Mouse (Mus musculus) kidney, embryonic 16.5 days (tissue): ENCODE measurements around the gene Prss44. TPM values are rescaled to one million over a fixed set of nuclear protein-coding genes. Genes with fewer than 3 reads are reported as not detected.

Source experiments
- ATAC-seq: fragments of 200-750 bp; cut with Nextera tagmentation; 2 replicates; pipeline ENCODE4 v1.8.0; 2017; ENCODE audit warnings: moderate TSS enrichment; ENCODE audit not compliant: low FRiP score, low TSS enrichment
- H3K27ac ChIP-seq: fragments of 300-500 bp; sonication (generic); 2 replicates; pipeline ENCODE4 v1.5.1; 2014; ENCODE audit warnings: low read length
- H3K27me3 ChIP-seq: fragments of 300-500 bp; sonication (generic); 2 replicates; pipeline ENCODE4 v1.6.1; 2014; ENCODE audit warnings: low read length, control low read depth, mixed read lengths; ENCODE audit not compliant: insufficient read depth
- H3K36me3 ChIP-seq: fragments of 300-500 bp; sonication (generic); 2 replicates; pipeline ENCODE4 v1.6.1; 2014; ENCODE audit warnings: low read length, control low read depth, mixed read lengths; ENCODE audit not compliant: insufficient read depth
- H3K4me1 ChIP-seq: fragments of 300-500 bp; sonication (generic); 2 replicates; pipeline ENCODE4 v1.6.1; 2014; ENCODE audit warnings: low read length, control low read depth, mixed read lengths; ENCODE audit not compliant: insufficient read depth
- H3K4me2 ChIP-seq: fragments of 300-500 bp; sonication (generic); replicated peaks from 2 replicates; pipeline ENCODE4 v1.6.1; 2014; ENCODE audit warnings: low read depth, low read length
- H3K4me3 ChIP-seq: fragments of 300-500 bp; sonication (generic); 2 replicates; pipeline ENCODE4 v1.5.1; 2014; ENCODE audit warnings: mild to moderate bottlenecking, low read length
- H3K9ac ChIP-seq: fragments of 300-500 bp; sonication (generic); replicated peaks from 2 replicates; pipeline ENCODE4 v1.6.1; 2014; ENCODE audit warnings: low read length
- H3K9me3 ChIP-seq: fragments of 300-500 bp; sonication (generic); 2 replicates; pipeline ENCODE4 v1.6.1; 2016; ENCODE audit warnings: low read length, control low read depth
- WGBS: fragments of 180-500 bp; shearing (Covaris S2); extraction: QIAGEN DNeasy Blood & Tissue Kit; methylation state at CpG from one replicate; pipeline ENCODE4 v1.1.7; 2014; 5-methylcytosine and 5-hydroxymethylcytosine counted together
- polyA plus RNA-seq: library from polyadenylated mRNA; unstranded; fragments of >200 nt; fragmentation: Nextera tagmentation; extraction: Ambion mirVana; gene quantifications from 2 replicates; pipeline ENCODE4 v1.2.1, GENCODE M21; 2015

Prss44 gene
- not detected in 2 replicates for polyA plus RNA-seq

DNA sequence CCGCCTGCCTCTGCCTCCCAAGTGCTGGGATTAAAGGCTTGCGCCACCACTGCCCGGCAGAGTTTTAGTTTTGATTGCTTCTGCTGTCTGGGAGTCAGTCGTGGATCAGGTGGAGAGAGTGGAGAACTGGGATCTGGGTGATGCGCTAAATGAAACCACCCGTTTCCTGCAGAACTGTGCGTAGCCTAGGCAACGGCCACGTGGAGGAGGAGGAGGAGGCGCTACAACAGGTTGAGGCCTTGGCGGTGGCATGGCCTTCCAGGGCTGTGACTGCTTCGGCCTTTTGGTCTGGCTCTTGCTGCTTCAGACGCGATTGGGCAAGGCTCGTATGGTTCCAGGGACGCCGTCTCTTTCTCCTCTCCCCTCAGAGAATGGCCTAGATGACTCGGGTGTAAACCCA is at the start of gene Prss44:
Prss44 (plus strand) TSS at position 206 of the 400 bp plus-strand sequence.
- no peak within 1 kb of the TSS for H3K4me3 ChIP-seq
- H3K36me3 ChIP-seq: no peaks in the 10 kb centered on the region
- ATAC-seq: no peak
- no peaks in the 10 kb centered on the region for H3K4me1 ChIP-seq
- H3K4me2 ChIP-seq: no peak within 1 kb of the TSS
- H3K9ac ChIP-seq: no peak within 1 kb of the TSS
- H3K27ac ChIP-seq: no peak within 1 kb of the TSS
- H3K27me3 ChIP-seq: no peaks in the 10 kb centered on the region
- no peaks in the 10 kb centered on the region for H3K9me3 ChIP-seq
- 56% methylated on average over 18 of the region's 18 CpGs for WGBS

GRCm38 (mm10) chr9:110772336-110772735 is 41.5 kb upstream of the Prss44 start:
- no peak overlapping the region for H3K4me2 ChIP-seq
- H3K27me3 ChIP-seq: no peaks in the 10 kb centered on the region
- ATAC-seq: no peak
- H3K9me3 ChIP-seq: no peaks in the 10 kb centered on the region
- no peak overlapping the region for H3K9ac ChIP-seq
- peaks cover 5% of the 10 kb centered on the region for H3K4me1 ChIP-seq
- H3K36me3 ChIP-seq: no peaks in the 10 kb centered on the region
- 93% methylated on average over 10 of the region's 10 CpGs for WGBS
- no peak overlapping the region for H3K27ac ChIP-seq
- no peak overlapping the region for H3K4me3 ChIP-seq

- H3K4me1 ChIP-seq: peaks cover 5% of the 10 kb centered on the region
- 62% methylated on average over 15 of the region's 15 CpGs for WGBS
- no peaks in the 10 kb centered on the region for H3K36me3 ChIP-seq
- H3K9ac ChIP-seq: no peak overlapping the region
- ATAC-seq: peak; percentile 28; the same call in 1 of the 2 replicates
- no peaks in the 10 kb centered on the region for H3K27me3 ChIP-seq
- H3K9me3 ChIP-seq: no peaks in the 10 kb centered on the region
- H3K4me3 ChIP-seq: no peak overlapping the region
- peak overlapping the region; percentile 54; the same call in 1 of the 2 replicates for H3K27ac ChIP-seq
- H3K4me2 ChIP-seq: no peak overlapping the region
Observed at GRCm38 (mm10) chr9:110774403-110775268, 39.2 kb upstream of the Prss44 start.

DNA sequence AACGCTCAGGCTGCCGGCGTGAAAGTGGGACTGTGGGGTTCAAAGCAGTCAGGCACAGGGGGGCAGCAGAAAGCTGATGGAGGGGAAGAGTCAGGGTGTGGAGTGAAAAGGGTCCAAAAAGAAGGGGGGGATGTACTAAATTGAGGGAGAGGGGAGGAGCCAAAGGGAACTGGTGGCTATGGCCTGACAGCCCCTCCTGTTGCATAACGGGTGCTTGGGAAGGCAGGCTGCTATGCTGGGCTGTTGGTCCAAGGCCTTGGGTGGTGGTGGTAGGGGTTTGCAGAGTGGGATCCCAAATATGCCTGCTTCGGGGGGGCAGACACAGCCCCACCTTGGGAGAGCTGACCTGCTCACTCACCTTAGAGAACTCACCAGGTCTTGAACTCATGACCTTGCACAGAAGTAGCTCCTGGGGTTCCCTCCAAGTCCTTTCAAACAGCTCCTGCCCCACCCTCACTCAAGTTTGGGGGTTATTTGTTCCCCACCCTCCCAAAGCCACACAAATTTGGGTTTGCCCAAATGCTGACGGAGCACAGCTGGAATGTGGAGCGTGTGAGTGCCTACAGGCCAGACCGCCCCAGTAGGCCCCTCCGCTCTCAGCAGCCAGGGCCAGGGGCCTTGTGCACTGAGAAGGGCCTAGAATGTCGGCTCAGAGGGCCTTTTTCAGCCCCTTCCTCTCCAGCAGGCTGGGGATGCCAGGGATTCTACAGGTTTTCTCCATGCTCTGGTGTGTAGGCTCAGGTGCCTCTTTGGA is 38.3 kb upstream of the Prss44 start:
- Histone ChIP-seq H3K4me2 (no peak overlapping the region), H3K27ac (peak overlapping the region; percentile 54; the same call in 1 of the 2 replicates), H3K4me1 (peaks cover 5% of the 10 kb centered on the region), H3K4me3 (no peak overlapping the region), H3K9me3 (no peaks in the 10 kb centered on the region), H3K27me3 (no peaks in the 10 kb centered on the region; the same call in 1 of the 2 replicates), H3K9ac (no peak overlapping the region), H3K36me3 (no peaks in the 10 kb centered on the region)
- 64% methylated on average over 10 of the region's 10 CpGs for WGBS
- peak; percentile 14; the same call in 1 of the 2 replicates for ATAC-seq

GRCm38 (mm10) chr9:110778100-110778499 is 35.7 kb upstream of the Prss44 start:
- Histone ChIP-seq H3K4me3 (no peak overlapping the region), H3K4me2 (no peak overlapping the region), H3K27me3 (no peaks in the 10 kb centered on the region; the same call in 1 of the 2 replicates), H3K36me3 (no peaks in the 10 kb centered on the region), H3K9me3 (no peaks in the 10 kb centered on the region), H3K9ac (no peak overlapping the region), H3K27ac (no peak overlapping the region), H3K4me1 (peaks cover 14% of the 10 kb centered on the region)
- no peak for ATAC-seq
- WGBS: 85% methylated on average over 1 of the region's 1 CpGs

GRCm38 (mm10) chr9:110778559-110778958 is 35.2 kb upstream of the Prss44 start:
- no peak overlapping the region for H3K4me2 ChIP-seq
- no peaks in the 10 kb centered on the region for H3K9me3 ChIP-seq
- WGBS: 76% methylated on average over 7 of the region's 7 CpGs
- H3K27me3 ChIP-seq: no peaks in the 10 kb centered on the region; the same call in 1 of the 2 replicates
- H3K9ac ChIP-seq: no peak overlapping the region
- no peak overlapping the region for H3K27ac ChIP-seq
- no peaks in the 10 kb centered on the region for H3K36me3 ChIP-seq
- peaks cover 14% of the 10 kb centered on the region for H3K4me1 ChIP-seq
- ATAC-seq: no peak
- no peak overlapping the region for H3K4me3 ChIP-seq

- Histone ChIP-seq H3K4me1 (peaks cover 14% of the 10 kb centered on the region), H3K9ac (no peak overlapping the region), H3K27me3 (no peaks in the 10 kb centered on the region; the same call in 1 of the 2 replicates), H3K9me3 (no peaks in the 10 kb centered on the region), H3K4me2 (no peak overlapping the region), H3K36me3 (no peaks in the 10 kb centered on the region), H3K27ac (no peak overlapping the region), H3K4me3 (no peak overlapping the region)
- 63% methylated on average over 5 of the region's 5 CpGs for WGBS
- ATAC-seq: no peak
Observed at GRCm38 (mm10) chr9:110779242-110779913, 34.4 kb upstream of the Prss44 start.

DNA sequence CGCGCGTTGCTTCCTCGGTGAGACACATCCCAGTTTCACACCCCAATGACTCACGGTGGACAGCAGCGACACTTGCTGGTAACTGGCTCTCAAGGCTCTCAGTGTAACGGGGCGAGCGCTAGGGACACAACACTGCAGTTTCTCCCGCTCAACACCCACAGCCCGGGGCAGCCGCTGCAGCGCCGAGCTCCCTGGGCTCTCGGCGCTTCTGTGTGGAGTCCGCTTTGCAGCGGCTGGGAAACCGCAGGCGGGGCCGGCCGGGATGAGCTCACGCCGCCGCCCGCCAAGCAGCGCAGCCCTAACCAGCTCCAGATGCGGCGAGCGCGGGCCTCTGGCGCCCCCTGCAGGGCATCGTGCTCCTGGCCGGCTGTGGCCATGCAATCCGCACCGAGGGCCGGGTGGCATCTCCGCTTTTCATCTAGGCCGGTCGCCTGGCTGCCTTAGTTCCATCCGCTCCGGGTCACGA is 32.5 kb upstream of the Prss44 start:
- H3K4me3 ChIP-seq: peak overlapping the region; percentile 56
- no peaks in the 10 kb centered on the region for H3K9me3 ChIP-seq
- peak overlapping the region; percentile 68; the same call in 1 of the 2 replicates for H3K27ac ChIP-seq
- H3K36me3 ChIP-seq: no peaks in the 10 kb centered on the region
- peak overlapping the region; percentile 76 for H3K9ac ChIP-seq
- under 1% methylated on average over 43 of the region's 43 CpGs for WGBS
- no peaks in the 10 kb centered on the region; the same call in 1 of the 2 replicates for H3K27me3 ChIP-seq
- ATAC-seq: peak; percentile 95
- H3K4me1 ChIP-seq: peaks cover 9% of the 10 kb centered on the region; the same call in 1 of the 2 replicates
- H3K4me2 ChIP-seq: peak overlapping the region; percentile 93

DNA sequence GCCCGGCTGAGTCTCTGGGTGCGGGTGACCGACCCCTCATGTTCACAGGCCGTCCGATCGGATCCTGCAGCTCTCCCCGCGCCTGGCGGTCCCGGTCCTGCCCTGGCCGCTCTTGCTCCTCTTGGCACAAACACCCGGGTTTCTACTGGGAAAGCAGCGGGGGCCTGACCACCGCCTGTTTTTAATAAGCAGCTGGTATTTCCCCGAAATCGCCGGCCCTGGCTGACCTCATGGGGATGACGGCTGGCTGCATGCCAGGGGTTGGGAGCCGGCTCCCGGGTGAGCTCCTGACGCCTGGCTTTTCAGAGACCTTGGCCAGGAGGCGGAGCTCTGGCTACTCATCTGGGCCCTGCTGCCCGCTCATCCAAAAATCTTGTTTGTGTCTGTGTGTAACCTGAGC is 32.1 kb upstream of the Prss44 start:
- Histone ChIP-seq H3K27ac (peak overlapping the region; percentile 68; the same call in 1 of the 2 replicates), H3K4me3 (peak overlapping the region; percentile 56), H3K4me1 (peaks cover 9% of the 10 kb centered on the region; the same call in 1 of the 2 replicates), H3K36me3 (no peaks in the 10 kb centered on the region), H3K4me2 (peak overlapping the region; percentile 93), H3K9me3 (no peaks in the 10 kb centered on the region), H3K9ac (peak overlapping the region; percentile 76), H3K27me3 (no peaks in the 10 kb centered on the region; the same call in 1 of the 2 replicates)
- under 1% methylated on average over 23 of the region's 23 CpGs for WGBS
- peak; percentile 73 for ATAC-seq
